Mouse (Mus musculus): ENCODE data around the gene Sned1.

DNA sequence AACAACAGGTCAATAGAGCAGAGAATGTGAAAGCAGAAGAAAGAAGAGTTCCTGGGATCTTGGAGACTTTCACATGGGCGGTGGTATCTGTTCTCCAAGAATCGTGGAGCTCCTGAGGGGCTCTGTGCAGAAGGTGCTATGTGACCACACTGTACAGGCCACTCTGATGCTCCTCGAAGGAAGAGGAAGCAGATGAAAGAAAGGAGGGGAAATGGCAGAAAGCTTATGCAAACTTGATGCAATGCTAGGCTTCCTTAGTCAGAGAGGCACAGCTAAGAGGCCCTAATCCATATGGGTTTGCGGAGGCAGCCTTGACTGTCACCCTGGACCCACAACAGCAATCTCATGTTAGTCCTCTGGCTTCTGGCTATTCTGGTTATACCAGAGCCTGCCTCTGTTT, 55.3 kb downstream of the Sned1 start:
- TF ChIP-seq POLR2A (IDR thresholded peaks at IDR 0.05; ENCODE audit: low read depth, low read length): no peak
- TF ChIP-seq CTCF (IDR thresholded peaks at IDR 0.05; ENCODE audit: borderline replicate concordance, insufficient read depth, low read length): no peak
